Mouse (Mus musculus): ENCODE measurements at regions not wholly inside any gene's neighbourhood (a gene's known extent, or its start where the extent isn't known, plus 50 kb on each side); places are given as distances from the start of the nearest gene placed in this dataset.

DNA sequence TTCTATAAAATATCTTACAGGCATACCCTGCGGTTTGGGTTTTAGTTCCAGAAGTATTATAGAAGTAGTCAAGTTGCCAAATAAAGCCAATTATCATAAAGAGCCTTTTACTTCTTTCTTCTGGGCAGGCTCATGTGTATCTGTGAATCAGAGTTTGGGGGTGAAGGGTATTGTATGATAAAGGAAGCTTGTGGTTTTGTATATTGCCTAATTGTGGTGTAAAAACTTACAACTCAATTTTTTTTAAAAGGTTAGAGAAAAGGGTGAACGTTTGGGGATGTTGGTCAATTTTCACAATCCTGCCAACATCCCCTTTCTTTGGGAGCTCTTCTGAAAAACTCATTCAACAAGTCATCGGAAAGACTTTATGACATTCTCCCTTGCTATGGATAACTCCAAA is 219.0 kb upstream of the Gpr149 start:
- TF ChIP-seq EP300 (optimal IDR thresholded peaks at IDR 0.05) (no peak), CTCF (IDR thresholded peaks at IDR 0.05; ENCODE audit: low read depth) (no peak)

All from stomach, postnatal 0 days (tissue).